In genomic region chr7:142461446-142461845, GRCm38 (mm10) we compare ENCODE assay signal across 12 mouse cellular contexts. TPM values are rescaled to one million over a fixed set of nuclear protein-coding genes. Genes with fewer than 3 reads are reported as not detected.
A peak's percentile ranks its signal among the peaks of the same experiment; 100 is the strongest.
DNase-seq lines count a peak whose midpoint lies in the region; ATAC-seq and TF ChIP-seq lines count a peak whose summit lies in the region.
"Had no signal": no experiment of that assay in that cellular context is flagged by ENCODE, and none has a peak within 500 bp of the region (broad histone marks: within the 10 kb centered on the region; RNA-seq: fewer than 3 reads in every experiment).

No protein-coding gene starts in this region.

- no peak for TF ChIP-seq EP300 in lung, postnatal 0 days (IDR thresholded peaks at IDR 0.05)
- TF ChIP-seq EP300 in stomach, postnatal 0 days (optimal IDR thresholded peaks at IDR 0.05), result no peak

- ATAC-seq in lung, postnatal 0 days, result no peak
- peak; percentile 15; the same call in 1 of the 2 replicates for ATAC-seq in common myeloid progenitor, adult 5-6 weeks (replicated peaks; ENCODE audit: low read depth, poor library complexity, severe bottlenecking)
- ATAC-seq in stomach, postnatal 0 days (ENCODE audit: low FRiP score, low TSS enrichment), result no peak
- no peak for ATAC-seq in kidney, embryonic 16.5 days (ENCODE audit: low FRiP score, low TSS enrichment)

- no peaks in the 10 kb centered on the region for H3K27me3 ChIP-seq in lung, postnatal 0 days (replicated peaks; ENCODE audit: insufficient read depth, low read length)
- H3K27me3 ChIP-seq in limb, embryonic 10.5 days (ENCODE audit: low read depth, poor library complexity, severe bottlenecking), result no peaks in the 10 kb centered on the region
- H3K27me3 ChIP-seq in stomach, postnatal 0 days (ENCODE audit: control insufficient read depth, insufficient read depth, low read length), result no peaks in the 10 kb centered on the region
- no peaks in the 10 kb centered on the region for H3K27me3 ChIP-seq in kidney, embryonic 16.5 days (ENCODE audit: insufficient read depth, low read length)
- H3K27me3 ChIP-seq: embryonic facial prominence, embryonic 12.5 days had no signal

- DNase-seq in lung, postnatal 0 days (ENCODE audit: low spot score), result no peak
- DNase-seq in lung, postnatal 10 days, result no peak
- DNase-seq in limb, embryonic 10.5 days (ENCODE audit: low spot score), result no peak
- peak; percentile 11 for DNase-seq in stomach, postnatal 0 days (ENCODE audit: low spot score)
- no peak for DNase-seq in neural tube, embryonic 10.5 days (ENCODE audit: extremely low spot score, low spot score)
- DNase-seq in right cerebral cortex, postnatal 10 days (ENCODE audit: low spot score in 2 of 2), result no peak
- DNase-seq: layer of hippocampus, adult 9-11 months; lung, postnatal 14 days had no signal

- 0 out of 2 replicates have a peak overlapping the region, but pooled peaks have one; percentile 0 for H3K4me2 ChIP-seq in lung, postnatal 0 days (replicated peaks; ENCODE audit: low read depth, low read length)
- no peak overlapping the region for H3K4me2 ChIP-seq in stomach, postnatal 0 days (replicated peaks; ENCODE audit: low read depth)
- H3K4me2 ChIP-seq in kidney, embryonic 16.5 days (replicated peaks; ENCODE audit: low read depth, low read length), result no peak overlapping the region
- H3K4me2 ChIP-seq: embryonic facial prominence, embryonic 12.5 days had no signal

- H3K4me1 ChIP-seq in lung, postnatal 0 days (ENCODE audit: insufficient read depth, low read depth, low read length), result peaks cover 10% of the 10 kb centered on the region
- peaks cover 33% of the 10 kb centered on the region for H3K4me1 ChIP-seq in limb, embryonic 10.5 days
- 0 out of 2 replicates have a peak, but pooled peaks cover 6% of the 10 kb centered on the region for H3K4me1 ChIP-seq in stomach, postnatal 0 days (replicated peaks; ENCODE audit: control insufficient read depth, insufficient read depth)
- H3K4me1 ChIP-seq in kidney, embryonic 16.5 days (ENCODE audit: insufficient read depth, low read length), result peaks cover 12% of the 10 kb centered on the region

- no peak overlapping the region for H3K9ac ChIP-seq in lung, postnatal 0 days (replicated peaks; ENCODE audit: low read depth)
- no peak overlapping the region for H3K9ac ChIP-seq in stomach, postnatal 0 days (ENCODE audit: low read length)
- no peak overlapping the region for H3K9ac ChIP-seq in kidney, embryonic 16.5 days (replicated peaks; ENCODE audit: low read length)
- H3K9ac ChIP-seq: embryonic facial prominence, embryonic 12.5 days had no signal

- TF ChIP-seq CTCF in lung, postnatal 0 days (IDR thresholded peaks at IDR 0.05), result no peak
- TF ChIP-seq CTCF in stomach, postnatal 0 days (IDR thresholded peaks at IDR 0.05; ENCODE audit: low read depth), result no peak

- no peaks in the 10 kb centered on the region for H3K36me3 ChIP-seq in lung, postnatal 0 days (ENCODE audit: insufficient read depth, low read length)
- no peaks in the 10 kb centered on the region for H3K36me3 ChIP-seq in limb, embryonic 10.5 days
- no peaks in the 10 kb centered on the region for H3K36me3 ChIP-seq in stomach, postnatal 0 days (ENCODE audit: control insufficient read depth, insufficient read depth, low read length)
- no peaks in the 10 kb centered on the region for H3K36me3 ChIP-seq in kidney, embryonic 16.5 days (ENCODE audit: insufficient read depth, low read length)
- H3K36me3 ChIP-seq: embryonic facial prominence, embryonic 12.5 days had no signal

- H3K9me3 ChIP-seq in lung, postnatal 0 days (ENCODE audit: low read length), result no peaks in the 10 kb centered on the region
- H3K9me3 ChIP-seq in limb, embryonic 10.5 days (replicated peaks), result no peaks in the 10 kb centered on the region
- no peaks in the 10 kb centered on the region for H3K9me3 ChIP-seq in stomach, postnatal 0 days (ENCODE audit: control insufficient read depth, low read length)
- H3K9me3 ChIP-seq in kidney, embryonic 16.5 days (ENCODE audit: low read length), result no peaks in the 10 kb centered on the region
- H3K9me3 ChIP-seq: embryonic facial prominence, embryonic 12.5 days had no signal

- no peak overlapping the region for H3K4me3 ChIP-seq in lung, postnatal 0 days (ENCODE audit: low read depth, low read length)
- H3K4me3 ChIP-seq in limb, embryonic 10.5 days, result no peak overlapping the region
- no peak overlapping the region for H3K4me3 ChIP-seq in stomach, postnatal 0 days (ENCODE audit: low read depth, low read length)
- H3K4me3 ChIP-seq in kidney, embryonic 16.5 days (ENCODE audit: low read length), result no peak overlapping the region
- H3K4me3 ChIP-seq: embryonic facial prominence, embryonic 12.5 days had no signal

- H3K27ac ChIP-seq in lung, postnatal 0 days (ENCODE audit: low read length), result no peak overlapping the region
- H3K27ac ChIP-seq in limb, embryonic 10.5 days, result peak overlapping the region; percentile 27; the same call in 1 of the 2 replicates
- no peak overlapping the region for H3K27ac ChIP-seq in stomach, postnatal 0 days (replicated peaks)
- H3K27ac ChIP-seq in kidney, embryonic 16.5 days (ENCODE audit: low read length), result no peak overlapping the region

- 87% methylated on average over 2 of the region's 2 CpGs for WGBS in lung, postnatal 0 days
- 89% methylated on average over 2 of the region's 2 CpGs for WGBS in limb, embryonic 10.5 days
- WGBS in stomach, postnatal 0 days, result 89% methylated on average over 2 of the region's 2 CpGs
- WGBS in kidney, embryonic 16.5 days, result 88% methylated on average over 2 of the region's 2 CpGs

RNA-seq across cellular contexts. Expression of gene Lsp1, which starts 0.8 kb away (rescaled TPM):
- polyA plus RNA-seq in lung, postnatal 0 days (2015; fragmentation: Nextera tagmentation; extraction: Ambion mirVana), result 90.8 and 92.3 TPM in 2 replicates
- total RNA-seq in common myeloid progenitor, adult 5-6 weeks (2017), result 96.5 and 108 TPM in 2 replicates
- 28.7 and 31.1 TPM in 2 replicates for polyA plus RNA-seq in limb, embryonic 10.5 days (2016; fragmentation: Nextera tagmentation; extraction: Ambion mirVana)
- 107 and 110 TPM in 2 replicates for polyA plus RNA-seq in stomach, postnatal 0 days (2015; fragmentation: Nextera tagmentation; extraction: Ambion mirVana)
- polyA plus RNA-seq in kidney, embryonic 16.5 days (2015; fragmentation: Nextera tagmentation; extraction: Ambion mirVana), result 141 and 156 TPM in 2 replicates

RNA-seq across cellular contexts. Expression of gene Tnni2, which starts 19.8 kb away (rescaled TPM):
- polyA plus RNA-seq in lung, postnatal 0 days (2015; fragmentation: Nextera tagmentation; extraction: Ambion mirVana), result 1.9 and 2.1 TPM in 2 replicates
- 1.8 and 3.7 TPM in 2 replicates for total RNA-seq in common myeloid progenitor, adult 5-6 weeks (2017)
- polyA plus RNA-seq in limb, embryonic 10.5 days (2016; fragmentation: Nextera tagmentation; extraction: Ambion mirVana), result 2.4 and 3.6 TPM in 2 replicates
- 19.1 and 19.6 TPM in 2 replicates for polyA plus RNA-seq in stomach, postnatal 0 days (2015; fragmentation: Nextera tagmentation; extraction: Ambion mirVana)
- 11.9 and 12.0 TPM in 2 replicates for polyA plus RNA-seq in kidney, embryonic 16.5 days (2015; fragmentation: Nextera tagmentation; extraction: Ambion mirVana)

RNA-seq across cellular contexts. Expression of gene Syt8, which starts 26.8 kb away (rescaled TPM):
- polyA plus RNA-seq in lung, postnatal 0 days (2015; fragmentation: Nextera tagmentation; extraction: Ambion mirVana), result 0.47 and 1.1 TPM in 2 replicates
- total RNA-seq in common myeloid progenitor, adult 5-6 weeks (2017), result not detected in 2 replicates
- polyA plus RNA-seq in limb, embryonic 10.5 days (2016; fragmentation: Nextera tagmentation; extraction: Ambion mirVana), result 0.25 TPM in 1 of 2 replicates, not detected in the other
- polyA plus RNA-seq in stomach, postnatal 0 days (2015; fragmentation: Nextera tagmentation; extraction: Ambion mirVana), result 70.7 and 78.9 TPM in 2 replicates
- 2.3 and 4.0 TPM in 2 replicates for polyA plus RNA-seq in kidney, embryonic 16.5 days (2015; fragmentation: Nextera tagmentation; extraction: Ambion mirVana)
- polyA plus RNA-seq: heart, embryonic 14.5 days had no signal

RNA-seq across cellular contexts. Expression of gene Tnnt3, which starts 37.2 kb away (rescaled TPM):
- polyA plus RNA-seq in lung, postnatal 0 days (2015; fragmentation: Nextera tagmentation; extraction: Ambion mirVana), result 1.5 and 2.2 TPM in 2 replicates
- 1.2 TPM in 1 of 2 replicates, not detected in the other for total RNA-seq in common myeloid progenitor, adult 5-6 weeks (2017)
- 1.6 and 1.7 TPM in 2 replicates for polyA plus RNA-seq in limb, embryonic 10.5 days (2016; fragmentation: Nextera tagmentation; extraction: Ambion mirVana)
- 8.0 and 11.7 TPM in 2 replicates for polyA plus RNA-seq in stomach, postnatal 0 days (2015; fragmentation: Nextera tagmentation; extraction: Ambion mirVana)
- polyA plus RNA-seq in kidney, embryonic 16.5 days (2015; fragmentation: Nextera tagmentation; extraction: Ambion mirVana), result 14.2 and 17.2 TPM in 2 replicates

Comparison
In these comparisons a context has a peak if more than half of its experiments do, and no peak if none do; other contexts are left out.
1. RNA of gene Syt8, which starts 26.8 kb away (polyA plus RNA-seq): 70.7 to 78.9 TPM in stomach, postnatal 0 days; 2.3 to 4.0 TPM in kidney, embryonic 16.5 days, 0.47 to 1.1 TPM in lung, postnatal 0 days and 0.25 TPM in limb, embryonic 10.5 days; every median in the first group is over 10 times any median in the second.